Mouse (Mus musculus) megakaryocyte, embryonic 14.5 days (primary cell): Measurements from ENCODE around the gene Spag6l.

Source experiments
- FLI1 ChIP-seq: IDR thresholded peaks from 2 replicates; pipeline ENCODE4 v1.6.1; 2012; ENCODE audit warnings: low read length, inconsistent platforms, mixed read lengths
- GATA1 ChIP-seq: IDR thresholded peaks from 3 replicates; pipeline ENCODE4 v1.6.1; 2012; ENCODE audit warnings: mixed read lengths, low read length, inconsistent platforms, borderline replicate concordance

DNA sequence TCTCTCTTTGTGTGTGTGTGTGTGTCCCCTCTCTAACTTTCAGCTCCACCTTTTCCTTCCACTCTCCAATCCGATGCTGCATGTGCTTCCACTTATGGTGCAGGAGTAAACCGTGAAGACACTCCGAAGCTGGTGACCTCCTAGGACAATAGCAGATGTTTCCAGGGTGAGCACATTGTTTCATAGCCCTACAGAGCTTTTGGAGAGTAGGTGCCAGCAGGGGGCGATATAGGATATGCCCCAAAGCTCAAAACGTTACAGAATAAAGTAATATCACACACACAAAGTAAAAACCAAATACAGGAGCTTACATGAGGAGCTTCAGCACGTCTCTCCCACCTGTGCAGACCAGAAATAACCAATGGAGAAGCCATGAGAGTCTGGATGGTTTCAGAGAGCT, 25.6 kb upstream of the Spag6l start:
- TF ChIP-seq GATA1 = no peak
- TF ChIP-seq FLI1 = no peak
